Mouse (Mus musculus): ENCODE results near the gene Gm17359.

Gm17359 gene

GRCm38 (mm10) chr3:79333643-79334200 lies 2.7 kb upstream of the Gm17359 start:
- ChIA-PET CTCF (interaction anchor here in 1 of 4 experiments (0.7 kb wide), 1 partner anchor 10 kb away, joined by 3 read pairs; no protein-coding TSS in a partner anchor), POLR2A (no interaction called here)

GRCm38 (mm10) chr3:79340737-79341136 lies 4.3 kb downstream of the Gm17359 start:
- POLR2A ChIA-PET, result no interaction called here
- CTCF ChIA-PET, result no interaction called here

DNA sequence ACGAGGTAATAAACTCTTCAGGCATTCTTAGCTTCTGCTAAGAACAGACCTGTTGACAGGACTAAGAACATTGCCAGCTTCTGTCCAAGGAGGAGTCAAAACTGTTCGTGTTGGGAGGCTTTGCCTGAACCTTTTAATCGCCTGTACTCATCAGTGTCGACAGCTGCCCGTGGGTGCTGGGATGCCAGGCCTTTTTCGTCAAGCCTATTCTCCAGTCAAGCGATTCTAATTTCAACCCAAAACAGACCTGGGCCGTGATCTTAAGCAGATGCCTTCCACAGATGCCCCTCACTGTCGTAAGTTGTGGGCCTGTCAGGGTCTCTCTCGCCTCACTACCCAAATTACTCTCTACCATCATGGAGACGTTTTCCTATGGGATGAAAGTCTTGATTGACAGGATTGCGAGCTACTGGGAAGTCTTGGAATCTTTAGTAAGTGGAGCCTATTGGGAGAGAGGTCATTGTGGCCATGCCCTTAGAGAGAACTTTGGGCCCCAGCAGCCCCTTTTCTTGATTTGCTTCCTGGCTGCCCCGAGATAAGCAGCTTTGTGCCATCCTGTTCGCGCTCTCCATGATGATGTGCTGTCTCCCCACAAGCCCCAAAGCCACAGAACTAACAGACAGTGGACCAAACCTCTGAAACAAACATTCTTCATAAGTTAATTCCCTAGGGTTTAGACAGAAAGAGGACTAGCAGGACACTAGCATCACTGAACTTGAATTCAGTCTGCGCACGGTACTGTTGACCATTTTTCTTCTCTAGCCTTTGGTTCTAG lies 6.7 kb downstream of the Gm17359 start:
- ChIA-PET POLR2A (interaction anchor here in 2 of 4 experiments (0.7 to 1.4 kb wide), 3 partner anchors 13 to 20 kb away, joined by 3 read pairs; no protein-coding TSS in a partner anchor), CTCF (interaction anchor here in 1 of 4 experiments (0.6 kb wide), 1 partner anchor 100 kb away, joined by 3 read pairs; no protein-coding TSS in a partner anchor)

- CTCF ChIA-PET, result no interaction called here
- POLR2A ChIA-PET, result no interaction called here
Observed at GRCm38 (mm10) chr3:79349311-79349710, 12.8 kb downstream of the Gm17359 start.

- ChIA-PET POLR2A (interaction anchor here in 1 of 4 experiments (1.2 kb wide), 1 partner anchor 76 kb away, joined by 3 read pairs; no protein-coding TSS in a partner anchor), CTCF (no interaction called here)
Observed at GRCm38 (mm10) chr3:79358721-79359120, 22.3 kb downstream of the Gm17359 start.

GRCm38 (mm10) chr3:79360317-79361101 lies 24.0 kb downstream of the Gm17359 start:
- POLR2A ChIA-PET, result interaction anchor here in 2 of 4 experiments (0.5 to 0.8 kb wide), 2 partner anchors 24 to 72 kb away, joined by 3 read pairs; no protein-coding TSS in a partner anchor
- CTCF ChIA-PET, result no interaction called here

- ChIA-PET POLR2A (no interaction called here), CTCF (no interaction called here)
Observed at GRCm38 (mm10) chr3:79366098-79366497, 29.6 kb downstream of the Gm17359 start.

DNA sequence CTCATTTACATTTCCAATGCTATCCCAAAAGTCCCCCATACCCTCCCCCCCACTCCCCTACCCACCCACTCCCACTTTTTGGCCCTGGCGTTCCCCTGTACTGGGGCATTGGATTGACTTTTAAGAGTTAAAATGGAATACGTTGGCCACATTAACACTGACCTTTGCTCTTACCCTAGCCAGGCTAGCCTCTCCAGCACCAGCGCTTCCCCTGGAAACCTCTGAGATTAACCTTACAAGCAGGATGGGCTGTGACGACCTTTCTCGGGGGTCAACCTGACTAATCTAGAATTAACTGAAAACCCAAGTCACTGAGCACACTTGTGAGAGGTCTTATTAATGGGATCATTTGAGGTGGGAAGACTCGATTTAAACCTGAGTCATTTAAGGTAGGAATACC lies 31.8 kb downstream of the Gm17359 start:
- CTCF ChIA-PET, result no interaction called here

DNA sequence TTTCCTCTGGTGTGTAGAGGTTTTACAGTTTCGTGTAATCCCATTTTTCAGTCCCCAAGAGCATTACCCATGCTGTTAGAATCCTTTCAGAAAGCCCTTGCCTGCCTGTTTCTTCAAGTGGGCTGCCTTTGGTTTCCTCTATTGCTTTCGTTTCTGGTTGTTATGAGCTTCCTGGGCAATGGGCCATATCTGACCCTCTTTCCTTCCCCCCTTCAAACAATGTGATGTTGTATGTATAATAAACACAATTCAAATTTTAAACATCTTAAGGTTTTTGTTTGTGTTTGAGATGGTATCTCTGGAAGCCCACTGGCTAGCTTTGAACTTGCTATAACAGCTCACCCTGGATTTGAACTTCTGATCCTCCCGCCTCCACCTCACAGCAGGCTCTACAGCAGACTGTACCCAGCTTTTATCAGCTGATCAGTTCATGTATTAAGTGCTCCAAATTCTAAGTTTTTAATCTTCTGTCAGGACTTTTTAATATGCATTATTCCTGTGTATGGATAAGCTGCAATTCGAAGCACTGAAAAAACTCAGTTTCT lies 34.0 kb downstream of the Gm17359 start:
- ChIA-PET POLR2A (no interaction called here), CTCF (no interaction called here)

More for the DNA sequence above, 31.8 kb downstream of the Gm17359 start:
- POLR2A ChIA-PET, result no interaction called here

GRCm38 (mm10) chr3:79371506-79372195 lies 35.2 kb downstream of the Gm17359 start:
- CTCF ChIA-PET, result no interaction called here
- POLR2A ChIA-PET, result no interaction called here

- ChIA-PET CTCF (interaction anchor here in 1 of 4 experiments (0.6 kb wide), 1 partner anchor 28 kb away, joined by 9 read pairs; no protein-coding TSS in a partner anchor), POLR2A (interaction anchor here in 1 of 4 experiments (0.6 kb wide), 1 partner anchor 211 kb away, joined by 3 read pairs; no protein-coding TSS in a partner anchor)
Observed at GRCm38 (mm10) chr3:79373930-79374329, 37.5 kb downstream of the Gm17359 start.

GRCm38 (mm10) chr3:79378086-79378485 lies 41.6 kb downstream of the Gm17359 start:
- ChIA-PET POLR2A (no interaction called here), CTCF (no interaction called here)

GRCm38 (mm10) chr3:79379255-79379836 lies 42.9 kb downstream of the Gm17359 start:
- POLR2A ChIA-PET, result no interaction called here
- CTCF ChIA-PET, result no interaction called here

DNA sequence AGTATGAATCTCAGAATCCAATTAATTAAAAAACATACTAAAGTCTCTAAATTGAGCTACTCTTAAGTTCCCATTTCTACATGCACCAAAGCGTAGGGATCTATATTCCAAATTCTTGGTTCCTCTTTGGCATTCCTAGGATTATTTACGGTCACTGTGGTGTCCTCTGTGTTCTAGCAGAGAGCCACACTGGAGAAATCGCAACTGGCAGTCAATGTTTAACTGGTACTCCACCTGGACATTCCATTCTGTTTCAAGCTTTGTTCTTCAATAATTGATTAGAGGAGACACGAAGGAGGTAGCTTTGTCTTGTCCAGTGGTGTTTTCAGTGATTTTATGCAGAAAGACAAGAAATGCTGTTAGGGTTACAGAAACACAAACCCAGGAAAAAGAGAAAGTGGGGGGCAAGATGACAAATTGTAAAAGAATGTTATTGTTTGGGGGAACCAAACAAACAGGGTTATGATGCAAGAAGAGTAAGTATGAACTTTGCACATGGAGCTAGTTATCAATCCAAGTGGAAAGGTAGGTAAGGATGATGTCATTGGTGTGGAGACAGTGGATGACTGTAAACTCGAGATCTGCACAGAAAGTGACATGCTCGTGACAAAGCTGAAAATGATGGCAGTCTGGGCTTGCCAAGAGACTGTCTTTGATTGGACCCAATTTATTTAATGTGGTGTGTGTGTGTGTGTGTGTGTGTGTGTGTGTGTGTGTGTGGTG lies 43.6 kb downstream of the Gm17359 start:
- POLR2A ChIA-PET, result interaction anchor here in 1 of 4 experiments (0.7 kb wide), 1 partner anchor 404 kb away, joined by 5 read pairs; no protein-coding TSS in a partner anchor
- CTCF ChIA-PET, result no interaction called here

DNA sequence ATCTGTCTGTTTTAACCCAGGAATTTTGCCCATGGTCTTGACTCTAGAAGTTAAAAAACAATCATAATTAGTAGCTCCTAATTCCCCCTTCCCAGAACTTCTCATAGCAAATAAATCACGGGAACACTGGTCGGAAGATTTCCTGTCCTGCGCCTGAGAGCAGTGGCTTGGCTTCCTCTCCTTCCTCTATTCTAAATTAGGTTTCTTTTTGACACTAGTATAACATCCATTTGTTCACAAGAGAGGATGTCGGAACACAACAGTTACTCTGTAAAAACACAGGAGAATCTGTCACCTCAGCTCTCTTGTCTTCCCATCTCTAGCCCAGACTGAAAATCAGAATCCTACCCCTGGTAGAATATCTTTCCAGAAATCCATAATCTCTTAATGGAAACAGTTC lies 44.9 kb downstream of the Gm17359 start:
- ChIA-PET POLR2A (no interaction called here), CTCF (interaction anchor here in 1 of 4 experiments (0.6 kb wide), 1 partner anchor 52 kb away, joined by 3 read pairs; no protein-coding TSS in a partner anchor)

DNA sequence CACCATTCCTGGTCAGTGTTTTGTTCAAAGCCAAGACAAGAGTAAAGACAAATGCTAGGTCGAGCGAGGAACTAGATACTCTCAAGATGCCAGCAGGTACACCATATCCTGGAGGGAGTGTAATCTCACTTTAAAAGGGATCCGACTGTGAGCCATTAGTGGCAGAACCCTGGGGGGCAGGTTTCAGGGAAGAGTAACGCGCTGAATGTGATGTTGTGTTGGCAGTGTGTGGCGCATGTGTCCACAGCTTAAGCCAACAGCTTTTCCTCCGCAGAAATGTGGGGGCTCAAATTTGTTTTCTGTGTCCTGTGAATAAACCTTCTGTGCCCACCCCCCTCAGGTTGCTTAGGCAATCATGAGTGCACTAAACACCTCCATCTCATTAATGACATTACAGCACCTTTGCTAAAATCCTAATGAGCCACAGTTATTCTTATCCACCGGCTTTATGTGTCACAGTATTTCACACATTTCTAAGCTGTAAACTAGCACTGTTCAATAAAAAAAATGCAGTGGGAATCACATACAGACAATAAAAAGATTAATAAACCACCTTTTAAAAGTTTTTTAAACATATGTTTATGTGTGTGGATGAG lies 49.1 kb downstream of the Gm17359 start:
- CTCF ChIA-PET, result no interaction called here
- POLR2A ChIA-PET, result no interaction called here

DNA sequence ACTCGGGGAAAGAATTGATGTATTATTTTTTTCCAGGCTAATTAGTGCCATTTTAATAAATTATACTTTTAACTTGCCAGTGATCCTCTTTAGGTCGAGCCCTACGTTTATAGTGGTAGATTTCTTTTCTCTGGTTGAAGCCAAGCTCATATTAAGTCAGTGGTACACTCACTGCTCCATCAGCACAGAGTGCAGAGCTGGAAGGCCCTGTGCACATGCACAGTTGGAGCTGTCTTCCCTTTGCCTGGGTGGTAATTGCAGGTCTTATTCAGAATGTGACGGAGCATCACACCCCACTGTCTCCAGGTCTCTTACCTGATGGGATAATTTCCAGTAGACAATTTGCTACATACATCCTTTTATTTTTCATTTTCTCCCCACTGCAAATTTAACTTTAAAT lies 52.6 kb downstream of the Gm17359 start:
- CTCF ChIA-PET, result no interaction called here
- POLR2A ChIA-PET, result no interaction called here

DNA sequence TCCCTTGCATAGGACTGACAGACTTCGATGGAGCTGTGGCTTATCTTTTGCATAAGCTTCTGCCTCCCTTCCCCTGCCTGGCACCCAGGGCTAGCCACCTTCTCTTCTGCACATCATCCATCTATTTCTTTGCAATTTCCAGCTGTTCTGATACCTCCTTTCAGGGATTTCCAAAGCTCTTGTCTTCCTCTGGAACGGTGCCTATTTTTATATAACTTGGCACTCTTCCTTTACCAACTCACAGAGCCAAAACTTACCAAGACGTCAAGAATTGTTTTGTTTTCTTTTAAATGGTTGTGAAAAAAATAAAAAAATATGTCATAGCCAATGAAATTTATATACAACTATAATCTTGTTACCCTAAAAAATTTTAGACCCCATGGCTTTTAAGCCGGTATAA lies 64.1 kb downstream of the Gm17359 start:
- ChIA-PET CTCF (no interaction called here), POLR2A (no interaction called here)
